Mouse (Mus musculus): ENCODE results near the gene Serpina3i. TPM values are rescaled to one million over a fixed set of nuclear protein-coding genes. Genes with fewer than 3 reads are reported as not detected.
"Not testable (repeated sequence)": the region's sequence is repeated elsewhere in the genome, so short reads cannot be mapped to it uniquely, and the experiment has no call there.

Serpina3i gene
- polyA plus RNA-seq, 1 experiment = 1.1 TPM

DNA sequence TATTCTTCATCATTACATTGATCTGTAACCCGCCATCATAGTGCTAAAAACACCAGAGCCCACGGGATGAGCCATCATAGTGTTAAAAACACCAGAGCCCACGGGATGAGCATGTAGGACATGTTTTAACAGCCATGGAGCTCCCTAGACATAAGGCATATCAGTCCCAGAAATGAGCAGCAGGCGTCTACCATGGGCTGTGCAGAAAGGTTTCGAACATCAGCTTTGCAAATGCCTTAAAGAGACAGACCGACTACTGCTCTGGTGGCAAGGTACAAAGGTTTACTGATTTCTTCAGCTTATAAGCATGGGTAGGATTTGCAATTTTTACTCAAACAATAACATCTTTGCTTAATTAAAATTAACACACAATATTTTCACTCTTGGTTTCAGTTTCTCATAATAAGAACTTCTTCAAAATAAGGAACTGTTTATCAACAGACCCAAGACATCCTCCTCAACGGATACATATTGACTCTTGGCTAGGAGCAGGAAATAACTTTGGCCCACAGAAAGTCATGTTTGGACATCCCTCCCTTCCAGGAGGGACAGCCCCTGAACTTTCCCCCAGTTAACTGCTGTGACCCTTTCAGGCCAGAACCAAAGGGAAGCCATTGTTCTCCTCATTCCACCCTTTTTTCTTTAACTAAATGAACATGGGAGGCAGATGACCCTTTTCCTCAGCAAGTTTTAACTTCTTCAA, 38.2 kb upstream of the Serpina3i start:
- Histone ChIP-seq H3K9me3 (replicated peaks; ENCODE audit: control insufficient read depth, insufficient read depth, low read length, poor library complexity, severe bottlenecking) (no peaks in the 10 kb centered on the region), H3K9ac (ENCODE audit: low read depth, poor library complexity, severe bottlenecking) (no peak overlapping the region), H3K36me3 (ENCODE audit: control insufficient read depth, insufficient read depth, low read length, poor library complexity, severe bottlenecking) (no peaks in the 10 kb centered on the region), H3K27ac (ENCODE audit: insufficient read depth, low read length) (no peak overlapping the region), H3K27me3 (ENCODE audit: control insufficient read depth, insufficient read depth, low read length, poor library complexity, severe bottlenecking) (no peaks in the 10 kb centered on the region), H3K4me3 (ENCODE audit: low read depth, low read length) (no peak overlapping the region), H3K4me1 (ENCODE audit: control insufficient read depth, insufficient read depth, low read length) (no peaks in the 10 kb centered on the region)
- TF ChIP-seq EP300 (IDR thresholded peaks at IDR 0.05; ENCODE audit: insufficient read depth, low read depth, low read length) = no peak
- no peak for TF ChIP-seq CTCF (IDR thresholded peaks at IDR 0.05; ENCODE audit: low read depth, low read length)
- no peak for TF ChIP-seq POLR2A (IDR thresholded peaks at IDR 0.05; ENCODE audit: insufficient read depth, low read length)

DNA sequence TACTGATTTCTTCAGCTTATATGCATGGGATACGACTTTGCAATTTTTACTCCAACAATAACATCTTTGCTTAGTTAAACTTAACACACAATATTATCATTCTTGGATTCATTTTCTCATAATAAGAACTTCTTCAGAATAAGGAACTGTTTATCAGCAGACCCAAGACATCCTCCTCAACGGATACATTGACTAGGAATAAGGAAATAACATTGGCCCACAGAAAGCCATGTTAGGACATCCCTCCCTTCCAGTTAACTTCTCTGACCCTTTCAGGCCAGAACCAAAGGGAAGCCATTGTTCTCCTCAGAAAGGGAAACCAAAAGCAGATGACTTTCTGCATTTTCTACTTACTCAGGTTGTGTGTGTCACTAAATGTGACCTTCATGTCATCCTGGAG, 32.2 kb upstream of the Serpina3i start:
- no peak for TF ChIP-seq EP300 (IDR thresholded peaks at IDR 0.05; ENCODE audit: insufficient read depth, low read depth, low read length)
- no peak for TF ChIP-seq CTCF (IDR thresholded peaks at IDR 0.05; ENCODE audit: low read depth, low read length)
- no peak for TF ChIP-seq POLR2A (IDR thresholded peaks at IDR 0.05; ENCODE audit: insufficient read depth, low read length)
- H3K9me3 ChIP-seq (replicated peaks; ENCODE audit: control insufficient read depth, insufficient read depth, low read length, poor library complexity, severe bottlenecking) = no peaks in the 10 kb centered on the region; the same call in 1 of the 2 replicates
- no peak overlapping the region for H3K27ac ChIP-seq (ENCODE audit: insufficient read depth, low read length)
- no peak overlapping the region for H3K9ac ChIP-seq (ENCODE audit: low read depth, poor library complexity, severe bottlenecking)
- no peak overlapping the region for H3K4me3 ChIP-seq (ENCODE audit: low read depth, low read length)
- no peaks in the 10 kb centered on the region for H3K4me1 ChIP-seq (ENCODE audit: control insufficient read depth, insufficient read depth, low read length)
- no peaks in the 10 kb centered on the region for H3K27me3 ChIP-seq (ENCODE audit: control insufficient read depth, insufficient read depth, low read length, poor library complexity, severe bottlenecking)
- H3K36me3 ChIP-seq (ENCODE audit: control insufficient read depth, insufficient read depth, low read length, poor library complexity, severe bottlenecking) = no peaks in the 10 kb centered on the region

DNA sequence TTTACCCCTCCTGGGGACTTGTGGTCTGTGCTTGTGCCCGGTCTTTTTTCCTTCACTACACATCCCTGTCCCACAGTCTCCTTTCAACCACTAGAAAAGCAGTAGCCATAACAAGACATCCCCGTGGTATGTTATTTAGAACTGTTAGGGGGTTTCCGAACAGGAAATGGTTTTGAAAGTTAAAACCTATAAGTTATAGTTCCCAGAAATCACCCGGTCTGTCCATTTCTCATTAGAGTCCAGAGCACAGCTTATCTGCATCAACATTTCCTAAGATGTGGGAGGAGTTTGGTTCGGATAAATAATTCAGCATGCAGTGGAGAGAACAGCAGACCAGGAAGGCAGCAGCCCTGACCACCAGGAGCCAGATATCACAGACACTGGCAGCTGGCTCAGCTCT, 27.0 kb upstream of the Serpina3i start, which contains the start of gene Serpina3g:
Serpina3g (plus strand) TSS at position 331 of the 400 bp plus-strand sequence.
- Histone ChIP-seq H3K9ac (ENCODE audit: low read depth, poor library complexity, severe bottlenecking) (no peak within 1 kb of the TSS), H3K27ac (ENCODE audit: insufficient read depth, low read length) (no peak within 1 kb of the TSS), H3K36me3 (ENCODE audit: control insufficient read depth, insufficient read depth, low read length, poor library complexity, severe bottlenecking) (no peaks in the 10 kb centered on the region), H3K4me3 (ENCODE audit: low read depth, low read length) (no peak within 1 kb of the TSS), H3K4me1 (ENCODE audit: control insufficient read depth, insufficient read depth, low read length) (no peaks in the 10 kb centered on the region), H3K9me3 (replicated peaks; ENCODE audit: control insufficient read depth, insufficient read depth, low read length, poor library complexity, severe bottlenecking) (no peaks in the 10 kb centered on the region; the same call in 1 of the 2 replicates), H3K27me3 (ENCODE audit: control insufficient read depth, insufficient read depth, low read length, poor library complexity, severe bottlenecking) (no peaks in the 10 kb centered on the region)
- TF ChIP-seq POLR2A (IDR thresholded peaks at IDR 0.05; ENCODE audit: insufficient read depth, low read length) (no peak), EP300 (IDR thresholded peaks at IDR 0.05; ENCODE audit: insufficient read depth, low read depth, low read length) (no peak), CTCF (IDR thresholded peaks at IDR 0.05; ENCODE audit: low read depth, low read length) (no peak)

DNA sequence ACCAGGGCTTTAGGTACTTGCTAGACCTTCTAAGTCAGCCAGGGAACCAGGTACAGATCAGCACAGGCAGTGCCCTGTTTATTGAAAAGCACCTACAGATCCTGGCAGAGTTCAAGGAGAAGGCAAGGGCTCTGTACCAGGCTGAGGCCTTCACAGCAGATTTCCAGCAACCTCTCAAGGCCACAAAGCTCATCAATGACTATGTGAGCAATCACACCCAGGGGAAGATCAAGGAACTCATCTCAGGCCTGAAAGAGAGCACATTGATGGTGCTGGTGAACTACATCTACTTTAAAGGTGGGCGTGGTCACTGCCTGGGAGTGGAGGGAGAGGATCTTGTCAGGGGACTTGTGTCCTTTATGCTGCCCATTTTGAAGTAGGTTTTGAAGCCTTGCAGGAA, 24.9 kb upstream of the Serpina3i start:
- not testable (repeated sequence) for H3K4me3 ChIP-seq (ENCODE audit: low read depth, low read length); H3K4me1 ChIP-seq (ENCODE audit: control insufficient read depth, insufficient read depth, low read length); H3K9ac ChIP-seq (ENCODE audit: low read depth, poor library complexity, severe bottlenecking); H3K27me3 ChIP-seq (ENCODE audit: control insufficient read depth, insufficient read depth, low read length, poor library complexity, severe bottlenecking); H3K27ac ChIP-seq (ENCODE audit: insufficient read depth, low read length); H3K9me3 ChIP-seq (replicated peaks; ENCODE audit: control insufficient read depth, insufficient read depth, low read length, poor library complexity, severe bottlenecking); H3K36me3 ChIP-seq (ENCODE audit: control insufficient read depth, insufficient read depth, low read length, poor library complexity, severe bottlenecking)

DNA sequence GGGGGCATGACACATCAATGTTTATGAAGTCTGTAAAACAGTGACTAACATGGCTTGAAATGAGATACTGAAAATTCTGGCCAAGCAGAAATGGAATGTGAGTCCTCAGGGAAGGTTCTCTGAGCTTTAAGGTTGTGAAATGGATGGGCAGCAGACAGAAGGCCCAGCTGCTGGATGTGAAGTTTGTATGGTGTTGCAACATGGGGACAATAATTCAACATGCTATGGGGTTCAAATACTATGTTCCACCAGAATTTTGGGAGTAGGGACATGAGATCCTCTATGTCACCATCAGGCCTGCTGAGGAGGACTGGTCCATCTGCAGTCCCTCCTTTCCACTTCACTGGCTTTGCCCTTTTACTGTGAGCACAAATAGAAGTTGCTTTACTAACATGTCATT, 19.6 kb upstream of the Serpina3i start:
- Histone ChIP-seq H3K4me3 (ENCODE audit: low read depth, low read length) (no peak overlapping the region), H3K9ac (ENCODE audit: low read depth, poor library complexity, severe bottlenecking) (no peak overlapping the region), H3K4me1 (ENCODE audit: control insufficient read depth, insufficient read depth, low read length) (peaks cover 3% of the 10 kb centered on the region), H3K27ac (ENCODE audit: insufficient read depth, low read length) (no peak overlapping the region), H3K36me3 (ENCODE audit: control insufficient read depth, insufficient read depth, low read length, poor library complexity, severe bottlenecking) (no peaks in the 10 kb centered on the region), H3K27me3 (ENCODE audit: control insufficient read depth, insufficient read depth, low read length, poor library complexity, severe bottlenecking) (no peaks in the 10 kb centered on the region), H3K9me3 (replicated peaks; ENCODE audit: control insufficient read depth, insufficient read depth, low read length, poor library complexity, severe bottlenecking) (no peaks in the 10 kb centered on the region)
- TF ChIP-seq POLR2A (IDR thresholded peaks at IDR 0.05; ENCODE audit: insufficient read depth, low read length) (no peak), EP300 (IDR thresholded peaks at IDR 0.05; ENCODE audit: insufficient read depth, low read depth, low read length) (no peak)

DNA sequence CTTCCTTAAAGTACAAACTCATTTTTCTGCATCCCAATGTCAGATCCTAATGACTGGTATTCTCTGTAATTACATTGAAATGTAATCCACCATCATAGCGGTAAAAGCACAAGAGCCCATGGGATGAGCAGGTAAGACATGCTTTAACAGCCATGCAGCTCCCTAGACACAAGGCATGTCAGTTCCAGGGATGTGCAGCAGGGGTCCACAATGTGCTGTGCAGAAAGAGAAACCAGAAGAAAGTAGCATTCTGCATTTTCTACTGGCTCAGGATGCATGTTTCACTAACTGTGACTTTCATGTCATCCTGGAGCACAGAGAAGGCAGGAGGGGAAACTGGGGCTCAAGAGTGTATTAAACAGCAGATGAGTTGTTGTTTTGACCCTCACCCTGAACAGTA, 17.8 kb upstream of the Serpina3i start:
- H3K27ac ChIP-seq (ENCODE audit: insufficient read depth, low read length) = no peak overlapping the region
- H3K4me3 ChIP-seq (ENCODE audit: low read depth, low read length) = no peak overlapping the region
- peaks cover 3% of the 10 kb centered on the region for H3K4me1 ChIP-seq (ENCODE audit: control insufficient read depth, insufficient read depth, low read length)
- no peaks in the 10 kb centered on the region for H3K36me3 ChIP-seq (ENCODE audit: control insufficient read depth, insufficient read depth, low read length, poor library complexity, severe bottlenecking)
- H3K9me3 ChIP-seq (replicated peaks; ENCODE audit: control insufficient read depth, insufficient read depth, low read length, poor library complexity, severe bottlenecking) = no peaks in the 10 kb centered on the region
- no peaks in the 10 kb centered on the region for H3K27me3 ChIP-seq (ENCODE audit: control insufficient read depth, insufficient read depth, low read length, poor library complexity, severe bottlenecking)
- no peak for TF ChIP-seq CTCF (IDR thresholded peaks at IDR 0.05; ENCODE audit: low read depth, low read length)
- TF ChIP-seq POLR2A (IDR thresholded peaks at IDR 0.05; ENCODE audit: insufficient read depth, low read length) = no peak
- no peak for TF ChIP-seq EP300 (IDR thresholded peaks at IDR 0.05; ENCODE audit: insufficient read depth, low read depth, low read length)
- no peak overlapping the region for H3K9ac ChIP-seq (ENCODE audit: low read depth, poor library complexity, severe bottlenecking)

Measured in ES-Bruce4 (cell line).